Mouse (Mus musculus): ENCODE measurements around the gene Nle1.

Gene Nle1

GRCm38 (mm10) chr11:82907651-82908607, at the start of gene Nle1:
Gene Nle1 (minus strand): TSS chr11:82908411.
- under 1% methylated on average over 73 of the region's 73 CpGs for WGBS

DNA sequence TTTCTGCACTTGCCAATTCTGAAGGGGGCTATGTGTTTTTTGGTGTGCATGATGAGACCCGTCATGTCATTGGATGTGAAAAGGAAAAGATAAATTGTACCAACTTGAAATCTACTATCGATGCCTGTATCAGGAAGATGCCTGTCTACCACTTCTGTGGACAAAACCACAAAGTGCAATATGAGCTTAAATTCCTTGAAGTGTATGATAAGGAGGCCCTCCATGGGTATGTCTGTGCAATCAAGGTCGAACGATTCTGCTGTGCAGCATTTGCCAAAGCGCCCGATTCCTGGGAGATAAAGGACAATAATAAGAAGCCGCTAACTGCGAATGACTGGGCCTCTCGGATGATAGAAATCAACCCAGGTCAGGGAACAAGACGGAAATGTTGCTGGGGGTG, 48.7 kb upstream of the Nle1 start:
- 84% methylated on average over 10 of the region's 10 CpGs for WGBS

GRCm38 (mm10) chr11:82954631-82955030, 46.4 kb upstream of the Nle1 start:
- WGBS = 83% methylated on average over 6 of the region's 6 CpGs

GRCm38 (mm10) chr11:82952612-82953542, 44.7 kb upstream of the Nle1 start:
- WGBS = 71% methylated on average over 9 of the region's 9 CpGs

- WGBS = 19% methylated on average over 28 of the region's 28 CpGs
These were observed 43.8 kb upstream of the Nle1 start for GRCm38 (mm10) chr11:82951865-82952611.

GRCm38 (mm10) chr11:82950736-82951481, 42.7 kb upstream of the Nle1 start, which contains the start of gene Slfn5:
Gene Slfn5 (plus strand): TSS chr11:82951349.
- 24% methylated on average over 10 of the region's 10 CpGs for WGBS

GRCm38 (mm10) chr11:82949036-82949435, 40.8 kb upstream of the Nle1 start:
- 80% methylated on average over 9 of the region's 9 CpGs for WGBS

DNA sequence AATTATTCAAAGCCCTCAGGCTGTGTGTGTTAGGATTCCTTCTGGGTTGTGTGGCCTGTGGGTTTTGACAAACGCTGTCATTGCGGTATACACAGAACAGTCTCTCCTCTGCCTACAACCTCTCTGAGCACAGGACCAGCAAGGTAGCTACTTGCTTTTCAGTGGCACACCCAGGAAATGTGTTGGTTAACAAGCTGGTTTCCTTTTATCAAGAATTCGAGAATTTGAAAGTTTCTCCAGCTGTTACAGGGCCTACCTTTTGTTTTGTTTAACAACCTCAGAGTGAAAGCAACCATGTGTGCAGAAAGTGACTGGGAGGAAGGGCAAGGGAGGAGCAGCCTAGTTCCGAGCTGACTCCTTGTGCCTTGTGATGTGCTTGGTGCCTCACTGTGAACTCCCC, 39.2 kb upstream of the Nle1 start:
- WGBS = 68% methylated on average over 4 of the region's 4 CpGs

DNA sequence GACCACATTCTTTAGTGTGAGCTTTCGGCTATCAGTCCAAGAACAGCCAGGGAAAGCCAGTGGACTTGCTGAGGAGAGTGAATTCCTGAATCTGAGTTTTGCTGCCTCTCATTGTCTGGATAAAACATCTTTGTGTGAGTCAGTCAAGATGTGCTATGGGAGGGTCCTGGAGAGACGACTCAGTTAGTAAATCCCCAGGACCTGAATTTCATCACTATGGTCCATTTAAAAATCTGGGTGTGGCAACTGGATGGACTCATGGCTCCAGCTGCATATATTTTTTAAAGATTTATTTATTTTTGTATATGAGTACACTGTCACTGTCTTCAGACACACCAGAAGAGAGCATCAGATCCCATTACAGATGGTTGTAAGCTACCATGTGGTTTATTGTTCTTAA, 37.4 kb upstream of the Nle1 start:
- 77% methylated on average over 2 of the region's 2 CpGs for WGBS

DNA sequence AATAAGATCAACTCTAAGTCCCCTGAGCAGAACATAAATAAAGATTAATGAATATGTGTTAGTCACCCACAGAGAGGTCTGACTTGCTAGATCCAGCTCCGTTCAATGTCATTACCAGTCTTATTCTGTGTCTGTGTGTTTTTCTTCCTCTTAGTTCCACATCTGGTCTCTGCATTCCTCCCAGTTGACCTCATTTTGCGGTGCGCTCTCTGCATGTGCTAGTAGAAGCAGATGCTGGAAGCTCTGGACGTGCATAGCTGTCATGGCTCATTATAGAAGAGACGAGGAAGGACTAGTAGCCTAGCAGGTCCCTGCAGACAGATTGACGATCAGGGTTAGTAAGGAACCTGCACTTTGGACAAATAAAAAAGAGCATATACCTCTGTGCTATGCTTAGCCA, 35.1 kb upstream of the Nle1 start:
- 69% methylated on average over 6 of the region's 6 CpGs for WGBS

- 4% methylated on average over 29 of the region's 29 CpGs for WGBS
These were observed 25.0 kb upstream of the Nle1 start for GRCm38 (mm10) chr11:82933186-82933585.

DNA sequence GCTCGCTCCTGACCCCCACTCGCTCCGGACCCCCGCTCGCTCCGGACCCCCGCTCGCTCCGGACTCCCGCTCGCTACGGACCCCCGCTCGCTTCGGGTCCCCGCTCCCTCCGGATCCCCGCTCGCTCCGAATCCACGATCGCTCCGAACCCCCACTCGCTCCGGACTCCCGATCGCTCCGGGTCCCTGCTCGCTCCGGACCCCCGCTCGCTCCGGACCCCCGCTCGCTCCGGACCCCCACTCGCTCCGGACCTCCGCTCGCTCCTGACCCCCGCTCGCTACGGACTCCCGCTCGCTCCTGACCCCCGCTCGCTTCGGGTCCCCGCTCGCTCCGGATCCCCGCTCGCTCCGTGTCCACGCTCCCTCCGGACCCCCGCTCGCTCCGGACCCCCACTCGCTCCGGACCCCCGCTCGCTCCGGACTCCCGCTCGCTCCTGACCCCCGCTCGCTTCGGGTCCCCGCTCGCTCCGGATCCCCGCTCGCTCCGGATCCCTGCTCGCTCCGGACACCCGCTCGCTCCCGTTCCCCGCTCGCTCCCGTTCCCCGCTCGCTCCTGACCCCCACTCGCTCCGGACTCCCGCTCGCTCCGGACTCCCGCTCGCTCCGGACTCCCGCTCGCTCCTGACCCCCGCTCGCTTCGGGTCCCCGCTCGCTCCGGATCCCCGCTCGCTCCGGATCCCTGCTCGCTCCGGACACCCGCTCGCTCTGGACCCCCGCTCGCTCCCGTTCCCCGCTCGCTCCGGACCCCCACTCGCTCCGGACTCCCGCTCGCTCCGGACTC, 23.6 kb upstream of the Nle1 start:
- WGBS = 2% methylated on average over 118 of the region's 119 CpGs

DNA sequence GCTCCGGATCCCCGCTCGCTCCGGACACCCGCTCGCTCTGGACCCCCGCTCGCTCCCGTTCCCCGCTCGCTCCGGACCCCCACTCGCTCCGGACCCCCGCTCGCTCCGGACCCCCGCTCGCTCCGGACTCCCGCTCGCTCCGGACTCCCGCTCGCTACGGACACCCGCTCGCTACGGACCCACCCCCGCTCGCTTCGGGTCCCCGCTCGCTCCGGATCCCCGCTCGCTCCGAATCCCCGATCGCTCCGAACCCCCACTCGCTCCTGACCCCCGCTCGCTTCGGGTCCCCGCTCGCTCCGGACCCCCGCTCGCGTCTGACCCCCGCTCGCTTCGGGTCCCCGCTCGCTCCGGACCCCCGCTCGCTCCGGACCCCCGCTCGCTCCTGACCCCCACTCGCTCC, 22.9 kb upstream of the Nle1 start:
- 2% methylated on average over 62 of the region's 63 CpGs for WGBS

DNA sequence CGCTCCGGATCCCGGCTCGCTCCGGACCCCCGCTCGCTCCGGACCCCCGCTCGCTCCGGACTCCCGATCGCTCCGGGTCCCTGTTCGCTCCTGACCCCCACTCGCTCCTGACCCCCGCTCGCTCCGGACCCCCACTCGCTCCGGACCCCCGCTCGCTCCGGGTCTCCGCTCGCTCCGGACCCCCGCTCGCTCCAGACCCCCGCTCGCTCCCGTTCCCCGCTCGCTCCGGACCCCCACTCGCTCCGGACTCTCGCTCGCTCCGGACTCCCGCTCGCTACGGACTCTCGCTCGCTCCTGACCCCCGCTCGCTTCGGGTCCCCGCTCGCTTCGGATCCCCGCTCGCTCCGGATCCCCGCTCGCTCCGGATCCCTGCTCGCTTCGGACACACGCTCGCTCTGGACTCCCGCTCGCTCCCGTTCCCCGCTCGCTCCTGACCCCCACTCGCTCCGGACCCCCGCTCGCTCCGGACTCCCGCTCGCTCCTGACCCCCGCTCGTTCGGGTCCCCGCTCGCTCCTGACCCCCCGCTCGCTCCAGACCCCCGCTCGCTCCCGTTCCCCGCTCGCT, 22.3 kb upstream of the Nle1 start:
- 3% methylated on average over 83 of the region's 85 CpGs for WGBS

GRCm38 (mm10) chr11:82929633-82929950, 21.4 kb upstream of the Nle1 start:
- WGBS = 85% methylated on average over 3 of the region's 3 CpGs

GRCm38 (mm10) chr11:82928897-82929632, 20.9 kb upstream of the Nle1 start:
- WGBS = 75% methylated on average over 20 of the region's 20 CpGs

DNA sequence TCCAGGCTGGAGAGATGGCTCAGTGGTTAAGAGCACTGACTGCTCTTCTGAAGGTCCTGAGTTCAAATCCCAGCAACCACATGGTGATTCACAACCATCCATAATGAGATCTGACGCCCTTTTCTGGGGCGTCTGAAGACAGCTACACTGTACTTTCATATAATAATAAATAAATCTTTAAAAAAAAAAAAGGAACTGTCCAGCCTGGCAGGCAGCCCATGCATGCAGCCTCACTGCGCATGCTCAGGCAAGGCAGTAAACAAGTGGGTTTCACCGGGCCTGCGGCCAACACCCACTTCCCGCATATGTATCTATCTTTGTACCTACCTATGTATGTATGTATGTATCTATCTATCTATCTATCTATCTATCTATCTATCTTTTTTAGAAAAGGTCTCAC, 15.7 kb upstream of the Nle1 start:
- WGBS = 63% methylated on average over 6 of the region's 6 CpGs

DNA sequence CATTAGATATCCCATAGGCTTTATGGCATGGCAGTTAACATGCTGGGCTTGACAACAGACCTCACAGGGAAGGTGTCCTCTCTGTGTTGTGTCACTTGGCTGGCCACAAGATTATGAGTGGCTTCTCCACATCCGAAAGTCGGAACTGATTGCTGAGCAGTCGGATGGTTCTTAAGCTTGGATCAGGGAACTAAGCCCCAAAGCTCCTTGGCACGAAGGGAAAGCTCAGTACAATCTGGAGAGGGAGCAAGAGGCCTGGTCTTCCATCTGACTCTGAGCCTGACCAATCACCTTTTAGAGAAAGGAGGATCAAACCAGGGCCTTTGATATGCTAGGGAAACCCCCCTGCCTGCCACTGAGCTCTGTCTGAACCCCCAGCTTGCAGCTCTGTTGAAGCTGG, 13.5 kb upstream of the Nle1 start:
- 84% methylated on average over 4 of the region's 4 CpGs for WGBS

DNA sequence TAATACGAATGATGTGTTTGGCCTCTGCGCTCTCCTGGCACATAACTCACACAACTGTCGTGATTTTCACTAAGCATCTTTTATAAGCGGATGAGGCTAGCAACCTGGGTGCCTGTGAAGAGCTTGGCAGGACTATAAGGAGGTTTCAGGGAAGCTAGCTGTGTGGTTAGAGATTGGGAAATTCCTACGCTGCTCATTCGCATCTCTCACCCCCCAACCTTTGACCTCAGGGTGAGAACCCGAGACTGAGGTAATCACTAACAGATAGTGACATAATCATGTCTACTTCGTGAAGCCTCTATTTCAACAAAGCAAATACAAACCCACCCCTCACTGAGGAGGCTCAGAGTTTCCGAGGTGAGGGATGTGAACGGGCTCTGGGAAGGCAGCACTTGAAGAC, 12.6 kb upstream of the Nle1 start:
- 85% methylated on average over 10 of the region's 10 CpGs for WGBS
